Mouse (Mus musculus) heart, postnatal 25 days (tissue): ENCODE results near the gene Olfr384. TPM values are rescaled to one million over a fixed set of nuclear protein-coding genes. Genes with fewer than 3 reads are reported as not detected.
"Not testable (repeated sequence)": the region's sequence is repeated elsewhere in the genome, so short reads cannot be mapped to it uniquely, and the experiment has no call there.

ENCODE experiments used
- DNase-seq: peaks from one replicate; pipeline ENCODE4 v3.0.0; 2022; ENCODE audit warnings: low spot score
- intact Hi-C: fragments of 180-260 bp; cut with DNase I; formaldehyde crosslinking; loops from one replicate; pipeline ENCODE4 v1.15.1; 2025
- total RNA-seq, 2 experiments: library from RNA; stranded (reverse); gene quantifications; 2 replicates each; pipeline ENCODE4 v1.2.3; 2021

The Olfr384 gene
- not detected for total RNA-seq

DNA sequence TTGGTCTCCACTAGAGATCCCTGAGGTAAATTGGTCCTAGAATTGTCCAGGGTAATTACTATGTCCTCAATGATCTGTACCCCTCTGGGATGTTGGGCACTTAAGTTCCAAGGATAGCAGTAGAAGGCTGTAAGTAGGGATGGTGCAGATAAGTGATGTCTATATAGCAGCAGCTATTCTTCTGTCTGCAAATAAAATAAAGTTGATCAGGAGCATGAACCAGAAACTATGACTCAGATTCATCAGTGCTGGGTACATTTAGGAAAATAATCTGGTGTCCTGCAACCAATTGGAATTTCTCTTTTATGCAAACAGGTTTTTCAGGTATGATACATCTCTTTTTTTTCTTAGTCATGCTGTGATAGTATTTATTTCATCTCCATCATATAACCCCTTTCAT lies at the start of gene Olfr384:
TSS of gene Olfr384 (plus strand) at position 301 of the 400 bp plus-strand sequence.
- intact Hi-C loops, result loop anchor here (2.0 kb wide), 1 partner anchor 49 kb away; no protein-coding TSS in a partner anchor
- DNase-seq, result no peak

- intact Hi-C loops, result no loop called here
Observed at GRCm38 (mm10) chr11:73579871-73580270, 18.5 kb upstream of the Olfr384 start.

DNA sequence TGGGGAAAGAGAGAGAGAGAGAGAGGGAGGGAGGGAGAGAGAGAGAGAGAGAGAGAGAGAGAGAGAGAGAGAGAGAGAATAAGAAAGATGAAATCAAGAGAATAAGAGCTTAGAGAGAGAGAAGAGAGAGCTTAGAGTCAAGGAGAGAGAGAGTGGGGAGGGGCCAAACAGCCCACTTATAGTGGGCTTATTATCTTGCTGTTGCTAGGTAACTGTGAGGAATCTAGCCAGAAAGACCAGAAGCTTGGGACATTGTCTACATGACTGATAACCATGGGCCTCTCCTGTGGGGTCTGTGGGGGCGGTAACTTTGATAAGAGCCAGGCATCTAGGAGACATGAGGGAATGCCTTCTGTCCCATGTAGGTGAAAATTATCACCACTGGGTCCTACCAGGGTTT lies 15.2 kb upstream of the Olfr384 start:
- intact Hi-C loops, DNase-seq: not testable (repeated sequence)

More at GRCm38 (mm10) chr11:73579871-73580270, 18.5 kb upstream of the Olfr384 start:
- DNase-seq, result no peak

DNA sequence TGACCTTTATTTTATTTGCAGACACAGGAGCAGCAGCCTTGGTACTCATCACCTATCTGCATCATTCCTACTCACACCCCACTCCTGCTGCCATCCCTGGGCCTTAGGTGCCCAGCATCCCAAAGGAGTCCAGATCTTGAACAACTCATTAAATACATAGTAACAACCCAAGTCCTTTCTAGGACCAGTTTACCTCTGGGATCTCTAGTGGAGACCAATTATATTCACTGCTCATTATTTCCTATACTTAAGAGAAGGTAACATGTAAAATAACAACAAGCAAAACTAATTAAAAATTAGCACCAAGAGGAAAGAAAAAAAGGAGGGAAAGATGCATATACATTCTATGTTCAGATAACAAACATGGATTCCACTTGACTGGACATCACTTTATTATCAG lies 5.5 kb upstream of the Olfr384 start, which contains the start of gene Olfr385:
TSS of gene Olfr385 (minus strand) at position 101 of the 400 bp plus-strand sequence.
- no peak for DNase-seq
- intact Hi-C loops, result no loop called here

Other genes starting within 250 kb of the Olfr384 start
- gene Olfr20, start 247.8 kb upstream of the Olfr384 start, total RNA-seq, result not detected
- gene Olfr376, start 227.3 kb upstream of the Olfr384 start, total RNA-seq, result not detected
- gene Olfr1, start 199.0 kb upstream of the Olfr384 start, total RNA-seq, result not detected
- gene Olfr378, start 170.1 kb upstream of the Olfr384 start, total RNA-seq, result not detected
- not detected for gene Olfr380, start 141.1 kb upstream of the Olfr384 start, total RNA-seq
- not detected for gene Olfr381, start 107.0 kb upstream of the Olfr384 start, total RNA-seq
- not detected for gene Olfr382, start 81.4 kb upstream of the Olfr384 start, total RNA-seq
- not detected for gene Olfr385, start 5.6 kb upstream of the Olfr384 start, total RNA-seq
- not detected for gene Zfp735, start 90.2 kb downstream of the Olfr384 start, total RNA-seq
- gene Olfr389, start 182.1 kb downstream of the Olfr384 start, total RNA-seq, result not detected
- not detected for gene Olfr390, start 184.4 kb downstream of the Olfr384 start, total RNA-seq
- gene Olfr391-ps, start 204.5 kb downstream of the Olfr384 start, total RNA-seq, result not detected
- not detected for gene Olfr392, start 218.5 kb downstream of the Olfr384 start, total RNA-seq